Mouse (Mus musculus) bone marrow macrophage, adult 2 months (primary cell): ENCODE measurements around the gene Lmo1.

ENCODE experiments used
- CTCF ChIP-seq: IDR thresholded peaks from 2 replicates; pipeline ENCODE4 v1.5.1; 2012; ENCODE audit warnings: low read depth, mild to moderate bottlenecking, low read length, moderate library complexity
- POLR2A ChIP-seq: IDR thresholded peaks from 2 replicates; pipeline ENCODE4 v1.6.1; 2012; ENCODE audit warnings: mild to moderate bottlenecking, low read depth, low read length, borderline replicate concordance

GRCm38 (mm10) chr7:109218130-109218976 lies 43.3 kb upstream of the Lmo1 start:
- TF ChIP-seq CTCF = peak; percentile 78
- TF ChIP-seq POLR2A = no peak
